Mouse (Mus musculus): ENCODE data around the gene Ifnlr1. TPM values are rescaled to one million over a fixed set of nuclear protein-coding genes. Genes with fewer than 3 reads are reported as not detected.
A peak's percentile ranks its signal among the peaks of the same experiment; 100 is the strongest.
"Not testable (repeated sequence)": the region's sequence is repeated elsewhere in the genome, so short reads cannot be mapped to it uniquely, and the experiment has no call there.

The Ifnlr1 gene
- 0.20 and 0.31 TPM in 2 replicates for polyA plus RNA-seq (2015; fragmentation: Nextera tagmentation; extraction: Ambion mirVana)

- no peak for ATAC-seq
- no peak within 1 kb of the TSS for H3K27ac ChIP-seq (ENCODE audit: low read length)
- H3K4me1 ChIP-seq (ENCODE audit: control insufficient read depth, insufficient read depth, low read length), result peaks cover 11% of the 10 kb centered on the region
- no peaks in the 10 kb centered on the region for H3K36me3 ChIP-seq (ENCODE audit: control insufficient read depth, insufficient read depth, low read length)
- 1% methylated on average over 41 of the region's 41 CpGs for WGBS
- no peaks in the 10 kb centered on the region for H3K9me3 ChIP-seq (replicated peaks; ENCODE audit: control insufficient read depth, low read length, poor library complexity, severe bottlenecking)
- peaks cover 30% of the 10 kb centered on the region for H3K27me3 ChIP-seq (ENCODE audit: control insufficient read depth, insufficient read depth, low read depth, low read length)
- H3K4me2 ChIP-seq (ENCODE audit: low read length), result peak within 1 kb of the TSS; percentile 98
- H3K9ac ChIP-seq (ENCODE audit: low read depth, low read length), result peak within 1 kb of the TSS; percentile 54
- peak within 1 kb of the TSS; percentile 50 for H3K4me3 ChIP-seq (ENCODE audit: low read depth, low read length)
Observed at GRCm38 (mm10) chr4:135685906-135686567, at the start of gene Ifnlr1. TSS of gene Ifnlr1 (plus strand) at chr4:135686287.

- 89% methylated on average over 8 of the region's 8 CpGs for WGBS
- not testable (repeated sequence) for H3K4me3 ChIP-seq (ENCODE audit: low read depth, low read length); H3K27ac ChIP-seq (ENCODE audit: low read length); H3K36me3 ChIP-seq (ENCODE audit: control insufficient read depth, insufficient read depth, low read length); H3K9me3 ChIP-seq (replicated peaks; ENCODE audit: control insufficient read depth, low read length, poor library complexity, severe bottlenecking); H3K27me3 ChIP-seq (ENCODE audit: control insufficient read depth, insufficient read depth, low read depth, low read length); H3K9ac ChIP-seq (ENCODE audit: low read depth, low read length); ATAC-seq; H3K4me2 ChIP-seq (ENCODE audit: low read length); H3K4me1 ChIP-seq (ENCODE audit: control insufficient read depth, insufficient read depth, low read length)
Observed at GRCm38 (mm10) chr4:135641302-135642079, 44.6 kb upstream of the Ifnlr1 start.

- H3K9me3 ChIP-seq (replicated peaks; ENCODE audit: control insufficient read depth, low read length, poor library complexity, severe bottlenecking), result no peaks in the 10 kb centered on the region
- 63% methylated on average over 12 of the region's 12 CpGs for WGBS
Observed at GRCm38 (mm10) chr4:135645022-135645637, 41.0 kb upstream of the Ifnlr1 start.

GRCm38 (mm10) chr4:135652966-135653607 is 33.0 kb upstream of the Ifnlr1 start:
- no peaks in the 10 kb centered on the region for H3K27me3 ChIP-seq (ENCODE audit: control insufficient read depth, insufficient read depth, low read depth, low read length)
- no peak for ATAC-seq
- 54% methylated on average over 11 of the region's 11 CpGs for WGBS
- no peak overlapping the region for H3K27ac ChIP-seq (ENCODE audit: low read length)
- no peak overlapping the region for H3K9ac ChIP-seq (ENCODE audit: low read depth, low read length)
- H3K36me3 ChIP-seq (ENCODE audit: control insufficient read depth, insufficient read depth, low read length), result no peaks in the 10 kb centered on the region
- no peaks in the 10 kb centered on the region for H3K9me3 ChIP-seq (replicated peaks; ENCODE audit: control insufficient read depth, low read length, poor library complexity, severe bottlenecking)
- no peak overlapping the region for H3K4me2 ChIP-seq (ENCODE audit: low read length)
- H3K4me3 ChIP-seq (ENCODE audit: low read depth, low read length), result no peak overlapping the region
- peaks cover 11% of the 10 kb centered on the region; the same call in 1 of the 2 replicates for H3K4me1 ChIP-seq (ENCODE audit: control insufficient read depth, insufficient read depth, low read length)

More at GRCm38 (mm10) chr4:135645022-135645637, 41.0 kb upstream of the Ifnlr1 start:
- H3K9ac ChIP-seq (ENCODE audit: low read depth, low read length), result no peak overlapping the region
- H3K4me3 ChIP-seq (ENCODE audit: low read depth, low read length), result no peak overlapping the region
- no peaks in the 10 kb centered on the region for H3K36me3 ChIP-seq (ENCODE audit: control insufficient read depth, insufficient read depth, low read length)
- H3K27me3 ChIP-seq (ENCODE audit: control insufficient read depth, insufficient read depth, low read depth, low read length), result no peaks in the 10 kb centered on the region
- H3K4me1 ChIP-seq (ENCODE audit: control insufficient read depth, insufficient read depth, low read length), result no peaks in the 10 kb centered on the region
- no peak for ATAC-seq
- H3K4me2 ChIP-seq (ENCODE audit: low read length), result no peak overlapping the region
- H3K27ac ChIP-seq (ENCODE audit: low read length), result no peak overlapping the region

- peaks cover 11% of the 10 kb centered on the region; the same call in 1 of the 2 replicates for H3K4me1 ChIP-seq (ENCODE audit: control insufficient read depth, insufficient read depth, low read length)
- no peak overlapping the region for H3K9ac ChIP-seq (ENCODE audit: low read depth, low read length)
- WGBS, result 92% methylated on average over 7 of the region's 7 CpGs
- no peaks in the 10 kb centered on the region for H3K9me3 ChIP-seq (replicated peaks; ENCODE audit: control insufficient read depth, low read length, poor library complexity, severe bottlenecking)
- no peak overlapping the region for H3K4me2 ChIP-seq (ENCODE audit: low read length)
- no peak for ATAC-seq
- no peaks in the 10 kb centered on the region for H3K36me3 ChIP-seq (ENCODE audit: control insufficient read depth, insufficient read depth, low read length)
- no peak overlapping the region for H3K4me3 ChIP-seq (ENCODE audit: low read depth, low read length)
- H3K27ac ChIP-seq (ENCODE audit: low read length), result no peak overlapping the region
- no peaks in the 10 kb centered on the region for H3K27me3 ChIP-seq (ENCODE audit: control insufficient read depth, insufficient read depth, low read depth, low read length)
Observed at GRCm38 (mm10) chr4:135653956-135654355, 32.1 kb upstream of the Ifnlr1 start.

GRCm38 (mm10) chr4:135655499-135655898 is 30.6 kb upstream of the Ifnlr1 start:
- Histone ChIP-seq H3K4me1 (ENCODE audit: control insufficient read depth, insufficient read depth, low read length) (peaks cover 11% of the 10 kb centered on the region; the same call in 1 of the 2 replicates), H3K9ac (ENCODE audit: low read depth, low read length) (no peak overlapping the region), H3K9me3 (replicated peaks; ENCODE audit: control insufficient read depth, low read length, poor library complexity, severe bottlenecking) (no peaks in the 10 kb centered on the region), H3K36me3 (ENCODE audit: control insufficient read depth, insufficient read depth, low read length) (no peaks in the 10 kb centered on the region), H3K4me2 (ENCODE audit: low read length) (no peak overlapping the region), H3K27me3 (ENCODE audit: control insufficient read depth, insufficient read depth, low read depth, low read length) (no peaks in the 10 kb centered on the region), H3K27ac (ENCODE audit: low read length) (no peak overlapping the region), H3K4me3 (ENCODE audit: low read depth, low read length) (no peak overlapping the region)
- ATAC-seq, result no peak
- WGBS, result 20% methylated on average over 7 of the region's 7 CpGs

- ATAC-seq, result peak; percentile 42; the same call in 1 of the 2 replicates
- Histone ChIP-seq H3K9me3 (replicated peaks; ENCODE audit: control insufficient read depth, low read length, poor library complexity, severe bottlenecking) (no peaks in the 10 kb centered on the region), H3K27me3 (ENCODE audit: control insufficient read depth, insufficient read depth, low read depth, low read length) (no peaks in the 10 kb centered on the region), H3K27ac (ENCODE audit: low read length) (no peak overlapping the region), H3K4me1 (ENCODE audit: control insufficient read depth, insufficient read depth, low read length) (peaks cover 11% of the 10 kb centered on the region; the same call in 1 of the 2 replicates), H3K36me3 (ENCODE audit: control insufficient read depth, insufficient read depth, low read length) (no peaks in the 10 kb centered on the region), H3K4me3 (ENCODE audit: low read depth, low read length) (no peak overlapping the region), H3K4me2 (ENCODE audit: low read length) (no peak overlapping the region), H3K9ac (ENCODE audit: low read depth, low read length) (no peak overlapping the region)
- 23% methylated on average over 10 of the region's 10 CpGs for WGBS
Observed at GRCm38 (mm10) chr4:135656094-135656589, 29.9 kb upstream of the Ifnlr1 start.

GRCm38 (mm10) chr4:135658484-135658883 is 27.6 kb upstream of the Ifnlr1 start:
- no peaks in the 10 kb centered on the region for H3K27me3 ChIP-seq (ENCODE audit: control insufficient read depth, insufficient read depth, low read depth, low read length)
- H3K27ac ChIP-seq (ENCODE audit: low read length), result no peak overlapping the region
- no peaks in the 10 kb centered on the region for H3K9me3 ChIP-seq (replicated peaks; ENCODE audit: control insufficient read depth, low read length, poor library complexity, severe bottlenecking)
- ATAC-seq, result no peak
- H3K4me1 ChIP-seq (ENCODE audit: control insufficient read depth, insufficient read depth, low read length), result peaks cover 11% of the 10 kb centered on the region; the same call in 1 of the 2 replicates
- no peak overlapping the region for H3K4me2 ChIP-seq (ENCODE audit: low read length)
- no peak overlapping the region for H3K9ac ChIP-seq (ENCODE audit: low read depth, low read length)
- H3K4me3 ChIP-seq (ENCODE audit: low read depth, low read length), result no peak overlapping the region
- H3K36me3 ChIP-seq (ENCODE audit: control insufficient read depth, insufficient read depth, low read length), result no peaks in the 10 kb centered on the region
- WGBS, result 71% methylated on average over 5 of the region's 5 CpGs

Data from midbrain, embryonic 16.5 days (tissue).